Mouse (Mus musculus) telencephalon, adult 2 months (tissue): ENCODE data around the gene Med13l.

ENCODE experiments used
- DNase-seq: peaks from one replicate; pipeline ENCODE4 v3.0.0-alpha.2; 2011; ENCODE audit warnings: low read depth, low spot score

Med13l gene

DNA sequence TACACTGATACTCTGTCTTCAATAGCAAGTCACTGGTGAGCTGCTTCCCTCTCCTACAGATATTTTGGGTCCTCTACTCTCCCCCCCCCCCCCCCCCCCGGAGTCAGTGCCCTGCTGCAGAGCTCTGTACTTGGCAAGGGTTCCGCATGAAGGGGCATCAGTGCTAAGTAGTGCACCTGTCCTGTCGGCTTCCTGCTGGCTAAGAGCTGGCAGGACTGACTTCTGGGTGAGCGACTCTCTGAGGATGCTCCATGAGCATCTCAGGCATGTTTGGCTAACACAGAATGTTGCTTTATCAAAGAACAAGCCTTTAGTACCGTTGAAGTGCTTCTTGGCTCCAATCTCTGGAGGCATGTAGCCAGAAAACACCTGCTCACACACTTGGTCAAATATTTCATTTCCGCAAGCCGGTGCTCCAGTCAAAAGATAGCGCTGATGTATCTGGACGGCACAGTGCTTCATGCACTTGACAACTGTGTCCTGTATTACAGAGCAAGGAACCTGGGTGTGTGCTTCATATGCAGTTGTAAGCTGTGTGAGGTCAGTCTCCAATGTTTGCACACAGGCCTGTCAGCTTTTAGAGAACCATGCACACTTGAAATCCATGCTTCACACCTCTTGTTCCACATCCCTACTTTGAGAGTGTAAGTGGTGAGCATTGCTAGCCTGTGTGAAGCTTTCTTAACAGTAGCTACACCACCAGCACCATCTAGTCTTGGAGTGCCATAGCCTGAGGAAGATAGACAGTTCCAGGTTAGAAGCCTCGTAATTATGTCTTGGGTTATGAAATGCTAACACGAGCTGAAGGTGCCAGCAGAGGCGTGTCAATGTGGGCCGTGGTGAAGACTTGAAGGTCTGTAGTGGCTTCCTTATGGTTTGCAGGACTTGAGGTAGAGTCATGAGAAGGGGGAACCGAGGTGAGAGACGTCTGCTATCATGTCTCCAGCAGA is 128.7 kb downstream of the Med13l start:
- no peak for DNase-seq

DNA sequence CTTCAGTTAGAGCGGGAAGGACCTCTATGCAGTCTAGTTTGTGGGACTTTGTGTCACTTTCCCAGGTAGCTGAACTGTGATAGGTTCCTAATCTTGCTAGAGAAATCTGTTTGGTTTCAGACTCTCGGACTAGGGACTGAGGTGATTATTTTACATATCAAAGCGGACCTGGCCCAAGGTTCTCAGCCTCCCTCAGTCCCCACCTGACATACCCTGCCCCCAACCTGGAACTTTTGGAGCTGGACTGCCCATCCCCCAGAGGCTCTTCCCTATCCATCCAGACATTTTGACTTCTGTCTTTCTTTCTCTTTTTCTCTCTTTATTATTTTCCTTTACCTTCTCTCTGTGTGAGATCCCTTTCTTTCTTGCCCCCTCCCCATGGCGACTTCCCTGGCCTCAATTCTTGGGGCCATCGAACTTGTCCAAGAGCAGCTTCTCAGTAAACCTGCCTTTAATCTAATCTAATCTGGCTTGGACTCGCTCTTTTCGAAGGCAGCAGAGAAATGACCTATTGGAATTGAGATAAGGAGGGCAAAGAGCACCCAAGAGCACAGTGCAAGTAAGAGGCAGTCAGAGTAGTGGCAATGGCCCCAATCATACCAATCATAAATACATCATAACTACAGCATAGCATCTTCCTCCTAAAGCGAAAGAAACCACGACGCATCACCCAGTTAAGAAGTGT is 130.7 kb downstream of the Med13l start:
- DNase-seq, result no peak

DNA sequence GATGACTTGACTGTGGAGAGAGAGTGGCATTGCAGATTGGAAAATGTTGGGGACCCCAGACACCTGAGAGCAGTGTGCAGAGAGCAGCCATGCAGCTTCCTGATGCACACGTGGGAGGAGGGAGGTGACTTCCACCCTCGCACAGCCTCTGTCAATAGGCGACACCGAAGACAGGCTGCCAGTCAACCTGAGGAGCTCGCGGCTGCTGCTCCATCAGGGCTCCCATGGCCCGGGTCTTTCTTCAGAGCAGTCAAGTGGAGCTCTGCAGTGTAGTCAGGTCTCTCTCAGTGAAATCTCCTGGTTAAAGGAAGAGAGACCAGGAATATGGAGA is 131.2 kb downstream of the Med13l start:
- DNase-seq, result no peak

DNA sequence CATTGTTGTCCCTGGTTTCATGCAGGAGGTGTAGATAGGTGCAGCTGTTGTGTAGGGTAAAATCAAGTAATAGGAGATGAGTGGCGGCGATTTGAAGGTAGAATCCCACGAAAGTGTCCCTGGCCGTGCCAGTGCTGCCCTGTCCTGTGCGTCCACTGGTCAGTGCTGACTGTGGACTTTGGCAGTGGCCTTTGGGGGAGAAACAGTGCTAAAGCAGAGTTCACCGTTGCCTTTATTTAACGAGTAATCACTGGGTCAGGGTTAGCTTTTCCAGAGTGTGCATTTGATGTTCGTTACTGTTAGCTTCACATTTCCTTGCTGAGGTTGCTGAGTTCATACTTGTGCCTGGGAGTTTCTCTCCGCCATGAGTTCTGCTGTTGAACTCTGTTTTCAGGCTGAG is 133.5 kb downstream of the Med13l start:
- no peak for DNase-seq

DNA sequence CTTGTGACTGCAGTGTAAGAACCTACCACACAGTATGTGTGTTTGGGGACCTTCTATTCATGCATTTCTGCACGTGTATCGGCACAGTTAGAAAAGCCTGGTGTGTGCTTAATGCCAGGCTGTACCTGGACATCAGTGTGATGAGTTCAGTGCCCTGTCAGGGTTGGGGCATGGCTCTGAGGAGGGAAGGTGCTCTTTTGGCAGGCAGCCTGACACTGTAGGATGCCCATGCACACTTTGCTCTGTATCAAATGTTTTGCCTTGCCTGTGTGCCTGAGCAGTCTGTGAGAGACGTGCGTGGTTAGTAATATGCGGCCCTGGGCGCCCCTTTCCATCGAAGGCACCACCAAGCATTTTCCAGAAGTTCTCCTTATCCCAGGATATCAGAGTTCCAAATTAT is 136.6 kb downstream of the Med13l start:
- DNase-seq, result no peak

DNA sequence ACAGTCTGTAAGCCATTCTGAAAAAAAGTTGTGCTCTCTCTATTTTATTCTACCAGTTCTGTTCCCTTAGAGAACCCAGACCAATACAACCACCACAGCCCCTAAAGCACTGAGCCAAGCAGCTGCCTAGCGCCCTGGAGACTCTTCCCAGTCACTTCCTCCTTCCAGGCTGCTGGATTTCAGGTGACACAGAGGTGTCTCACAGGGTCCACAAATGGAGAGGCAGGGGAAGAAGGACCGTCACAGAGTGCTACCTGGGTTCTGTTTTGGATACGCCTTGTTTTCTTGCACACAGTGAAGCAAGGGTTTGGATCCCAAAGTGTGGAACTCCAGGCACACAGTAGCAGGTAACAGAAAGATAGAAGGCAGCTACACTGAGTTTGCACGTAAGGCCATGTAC is 140.5 kb downstream of the Med13l start:
- DNase-seq, result no peak

DNA sequence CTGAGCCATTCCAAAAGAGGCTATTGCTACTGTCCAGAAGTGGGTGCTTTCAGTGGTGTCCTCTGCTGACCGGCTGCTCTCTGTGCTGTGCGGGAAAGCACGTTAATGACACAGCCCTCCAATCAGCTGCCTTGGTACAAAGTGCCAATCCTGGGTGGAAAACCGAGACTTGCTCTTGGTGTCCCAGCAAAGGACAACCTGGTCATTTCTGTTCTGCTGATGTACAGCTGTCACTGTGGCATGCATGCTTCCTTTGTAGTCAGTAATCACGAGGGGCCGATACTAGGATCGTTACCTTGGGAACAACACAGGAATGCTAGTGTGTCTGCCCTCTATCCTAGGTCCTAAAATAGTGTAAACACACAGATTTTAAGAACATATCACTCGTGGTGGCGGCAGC is 142.2 kb downstream of the Med13l start:
- DNase-seq, result no peak

DNA sequence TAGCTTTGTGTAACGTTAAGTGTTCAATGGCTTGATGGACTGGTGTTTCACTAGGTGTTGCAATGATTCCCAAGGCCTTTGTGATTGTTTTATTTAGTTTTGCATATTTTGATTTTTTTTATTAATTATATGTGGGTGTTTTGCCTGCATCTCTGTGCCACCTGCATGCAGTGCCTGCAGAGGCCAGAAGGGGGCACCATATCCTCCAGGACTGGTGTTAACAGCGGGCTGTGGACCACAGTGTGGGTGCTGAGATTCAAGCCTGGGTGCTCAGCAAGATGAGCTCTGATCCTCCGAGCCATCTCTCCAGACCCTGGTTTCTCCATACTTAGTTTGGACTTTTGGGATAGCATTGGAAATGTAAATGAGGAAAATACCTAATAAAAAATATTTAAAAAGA is 143.7 kb downstream of the Med13l start:
- DNase-seq, result no peak

DNA sequence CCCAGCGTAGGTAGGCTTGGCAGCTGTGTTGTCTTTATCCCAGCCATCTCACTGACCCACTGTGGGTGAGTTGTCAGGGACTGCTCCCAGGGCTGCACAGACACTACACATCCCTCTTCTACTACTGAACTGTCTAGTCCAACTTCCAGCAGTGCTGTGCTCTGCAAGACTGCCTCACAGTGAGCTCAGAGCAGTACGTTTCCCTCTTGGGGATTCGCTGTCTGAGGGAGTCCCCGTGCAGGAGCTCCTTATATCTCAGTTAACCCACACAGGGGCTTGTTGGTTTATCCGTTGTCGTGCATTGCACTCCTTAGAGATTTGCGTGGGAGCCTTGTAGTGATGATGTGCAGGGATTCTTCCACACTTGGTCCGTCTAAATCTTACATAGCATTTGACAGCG is 144.5 kb downstream of the Med13l start:
- no peak for DNase-seq

DNA sequence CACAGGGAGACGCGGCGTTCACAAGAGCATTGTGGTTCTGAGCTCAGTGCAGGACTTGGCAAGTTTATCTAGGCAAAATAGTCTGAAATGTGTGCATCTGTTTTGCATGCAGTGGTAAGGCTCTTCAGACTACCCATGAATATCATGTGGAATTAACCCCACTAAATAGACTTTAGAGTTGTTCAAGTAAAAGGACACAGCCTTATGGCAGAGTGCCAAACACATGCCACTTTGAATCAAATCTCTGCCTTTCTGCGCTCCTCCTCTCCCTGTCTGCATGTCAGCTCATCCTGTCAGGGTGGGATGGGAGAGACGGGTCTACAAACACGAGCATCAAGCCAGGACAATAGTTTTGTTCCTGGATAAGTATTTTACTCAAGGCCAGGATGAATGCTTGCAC is 145.5 kb downstream of the Med13l start:
- DNase-seq, result no peak

DNA sequence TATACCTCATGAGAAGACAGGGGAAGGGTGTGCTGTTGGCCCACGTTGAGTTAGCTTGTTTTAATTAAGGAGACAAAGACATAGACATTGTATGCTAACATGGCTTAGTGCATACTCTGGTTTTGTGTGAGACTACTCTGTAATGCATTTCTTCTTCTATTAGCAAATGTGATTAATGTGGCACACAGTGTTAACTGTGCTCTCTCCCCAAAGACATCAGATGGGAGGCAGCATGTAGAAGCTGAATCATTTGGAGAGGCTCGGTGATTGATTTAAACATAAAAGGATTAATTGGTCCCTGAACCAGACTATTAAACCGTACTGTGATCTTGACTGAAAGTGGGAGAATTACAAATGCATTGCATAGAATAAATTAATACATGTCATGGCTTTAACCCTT is 145.9 kb downstream of the Med13l start:
- DNase-seq, result no peak

DNA sequence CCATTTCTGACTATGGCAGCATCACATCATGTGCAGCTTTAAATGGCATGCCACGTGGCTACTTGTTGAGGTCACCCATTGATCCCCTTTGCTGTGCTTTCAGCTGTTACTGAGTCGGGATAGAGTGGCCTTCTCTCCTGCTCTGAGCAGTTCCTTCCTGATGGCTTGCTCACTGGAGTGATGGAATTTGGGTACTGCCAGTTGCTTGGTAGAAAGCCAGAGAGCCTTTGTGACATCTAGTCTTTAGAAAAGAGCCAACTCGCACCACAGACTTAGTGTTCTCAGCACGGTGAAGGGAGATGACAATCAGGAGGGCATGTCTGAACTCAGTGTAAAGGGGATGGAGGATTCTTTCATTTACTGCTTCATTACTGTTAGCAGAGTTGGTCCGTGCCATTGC is 147.0 kb downstream of the Med13l start:
- DNase-seq, result no peak

DNA sequence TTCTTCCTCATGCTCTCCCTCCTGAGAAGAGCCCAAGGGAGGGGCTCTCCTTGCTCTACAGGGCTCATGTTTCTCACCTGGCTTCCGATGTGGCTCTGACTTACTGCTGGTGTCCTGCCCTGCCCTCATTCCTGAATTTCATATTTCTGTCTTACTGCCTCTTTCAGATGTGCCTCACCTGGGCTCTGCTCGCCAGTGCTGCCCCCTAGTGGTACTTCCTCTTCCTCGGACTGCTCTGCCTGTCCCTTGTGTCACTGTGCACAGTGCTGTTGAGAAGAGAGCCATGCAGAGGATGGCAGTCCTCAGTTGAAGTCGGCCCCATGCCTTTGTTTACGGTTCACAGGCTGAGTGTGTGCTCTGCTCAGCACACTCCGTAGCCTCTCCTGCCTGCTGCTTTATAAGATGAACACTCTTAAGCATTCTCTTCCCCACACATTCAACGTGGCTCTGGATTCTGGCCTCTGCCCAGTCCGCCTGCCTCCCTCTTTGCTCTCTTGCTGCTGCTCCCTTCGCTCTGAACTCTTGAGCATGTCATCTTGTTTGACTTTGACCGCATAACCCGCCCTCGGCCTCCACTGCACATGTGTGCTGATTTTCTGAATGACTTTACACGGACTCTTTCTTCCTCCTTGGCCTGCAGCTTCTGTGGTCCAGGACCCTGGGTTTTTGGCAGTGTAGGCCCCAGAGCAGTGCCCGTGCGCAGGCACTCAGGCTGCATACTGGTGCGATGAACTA is 147.9 kb downstream of the Med13l start:
- DNase-seq, result no peak

DNA sequence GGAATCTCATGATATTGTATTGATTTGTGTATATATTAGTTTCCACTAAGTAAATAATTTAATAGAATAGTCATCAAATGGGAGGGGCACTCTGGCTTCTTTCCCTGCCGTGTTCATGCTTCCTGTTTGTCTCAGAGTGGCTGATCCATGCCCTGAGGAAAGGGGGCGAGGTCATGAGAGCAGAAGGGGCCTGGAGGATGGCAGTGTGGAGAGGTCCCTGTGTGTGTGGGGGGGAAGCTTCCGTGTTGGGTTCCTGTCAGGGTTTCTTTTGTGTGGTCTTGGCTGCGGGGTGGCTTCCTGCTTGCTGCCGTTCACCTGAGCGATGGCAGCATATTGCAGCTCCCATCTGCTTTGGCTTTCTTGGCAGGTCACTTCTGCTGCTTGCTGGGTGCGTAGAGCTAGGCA is 149.4 kb downstream of the Med13l start:
- no peak for DNase-seq

DNA sequence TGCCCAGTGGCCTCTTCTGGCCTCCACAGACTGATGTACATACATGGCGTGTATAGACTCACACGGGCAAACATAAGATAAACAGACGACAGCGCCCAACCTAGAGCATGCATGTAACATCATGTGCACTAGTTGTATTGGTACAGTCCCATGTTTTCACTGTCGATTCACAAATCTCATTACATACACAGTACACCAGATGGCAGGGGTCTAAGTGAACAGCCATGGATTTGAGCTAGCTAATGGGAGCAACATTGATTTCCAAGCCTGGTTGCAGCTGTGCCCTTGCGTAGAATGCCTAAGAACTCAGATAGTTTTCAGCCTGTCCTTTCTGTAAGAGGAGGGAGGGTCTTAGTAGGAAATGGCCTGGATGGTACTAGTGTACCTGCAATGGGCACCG is 155.0 kb downstream of the Med13l start:
- no peak for DNase-seq

DNA sequence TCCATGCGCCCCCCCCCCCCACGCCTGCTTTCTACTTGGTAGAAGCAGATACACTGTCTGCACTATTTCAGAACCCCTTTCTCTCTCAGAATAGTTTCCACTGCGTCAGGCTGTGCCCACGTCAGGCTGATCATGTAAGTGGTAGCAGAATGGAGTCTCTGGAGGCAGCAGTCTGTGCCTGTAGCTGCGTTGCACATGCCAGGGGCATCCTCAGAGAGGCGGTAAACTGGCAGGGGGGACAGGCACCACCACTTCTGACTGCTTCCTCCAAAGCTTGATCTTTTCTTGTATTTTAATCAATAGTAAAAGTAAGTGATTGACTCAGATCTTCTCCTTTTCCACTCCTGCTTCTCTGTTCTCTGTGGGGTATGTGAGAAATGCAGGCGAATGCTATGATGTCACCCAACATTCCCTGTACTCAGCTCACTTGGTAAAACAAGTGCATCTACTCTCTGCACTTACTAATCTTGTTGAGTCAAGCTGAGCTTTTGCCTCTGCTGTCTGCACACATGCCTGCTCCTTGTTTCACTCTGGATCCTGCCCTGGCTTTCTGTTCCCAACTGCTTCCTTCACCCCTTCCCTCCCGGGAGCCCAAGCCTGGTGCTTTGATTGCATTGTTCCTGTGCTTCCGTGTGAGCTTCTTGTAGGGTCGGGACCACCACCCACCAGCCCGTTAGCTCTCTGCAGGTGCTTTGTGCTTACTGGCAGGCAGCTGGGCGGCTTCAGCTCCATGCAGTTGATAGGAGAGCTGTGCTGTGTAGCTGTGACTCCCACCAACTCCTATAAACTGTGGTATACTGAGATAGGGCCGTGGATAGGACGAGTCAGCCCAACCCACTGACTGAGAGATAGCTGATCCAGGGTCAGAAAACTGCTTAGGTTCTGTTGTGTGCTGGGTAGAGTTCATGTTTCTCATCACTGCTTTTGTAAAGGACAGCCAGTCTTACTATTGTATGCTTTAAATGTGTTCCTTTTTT is 156.1 kb downstream of the Med13l start:
- peak; percentile 69 for DNase-seq

DNA sequence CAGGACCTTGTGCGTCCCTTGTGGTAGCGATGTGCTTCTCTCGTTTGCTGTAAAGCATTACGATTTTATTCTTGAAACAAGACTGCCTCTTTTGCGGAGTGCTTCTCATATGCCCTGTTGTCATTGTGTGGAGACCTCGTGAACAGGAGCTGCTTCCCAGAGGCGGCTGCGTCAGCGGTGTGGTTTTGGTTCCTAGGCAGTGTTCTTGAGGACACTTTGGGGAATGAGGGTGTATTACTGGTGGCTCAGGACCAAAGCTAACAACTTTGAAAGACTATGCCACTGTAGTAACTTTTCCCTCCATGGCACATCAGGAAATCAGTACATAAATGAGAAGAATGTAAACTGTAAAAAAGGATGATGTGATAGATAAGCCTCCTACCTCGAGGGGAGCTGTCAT is 157.0 kb downstream of the Med13l start:
- no peak for DNase-seq

DNA sequence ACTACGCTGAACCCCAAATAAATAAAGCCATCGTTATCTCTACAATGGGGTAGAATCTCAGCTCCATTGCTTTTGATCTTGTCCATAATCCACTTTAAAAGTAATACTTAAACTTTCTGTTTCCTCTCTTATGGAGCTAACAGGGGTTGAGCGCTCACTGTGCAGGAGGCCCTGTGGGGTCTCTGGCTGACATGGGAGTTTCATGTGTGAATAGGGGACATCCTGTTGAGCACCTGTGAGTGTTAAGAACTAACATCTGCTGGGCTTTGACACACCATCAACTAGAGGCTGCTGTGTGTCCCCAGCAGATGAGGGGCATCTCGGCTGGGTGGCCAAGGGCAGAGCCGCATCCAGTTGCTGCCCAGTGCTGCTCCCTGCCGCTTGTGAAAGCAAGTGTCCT is 157.6 kb downstream of the Med13l start:
- DNase-seq, result no peak

DNA sequence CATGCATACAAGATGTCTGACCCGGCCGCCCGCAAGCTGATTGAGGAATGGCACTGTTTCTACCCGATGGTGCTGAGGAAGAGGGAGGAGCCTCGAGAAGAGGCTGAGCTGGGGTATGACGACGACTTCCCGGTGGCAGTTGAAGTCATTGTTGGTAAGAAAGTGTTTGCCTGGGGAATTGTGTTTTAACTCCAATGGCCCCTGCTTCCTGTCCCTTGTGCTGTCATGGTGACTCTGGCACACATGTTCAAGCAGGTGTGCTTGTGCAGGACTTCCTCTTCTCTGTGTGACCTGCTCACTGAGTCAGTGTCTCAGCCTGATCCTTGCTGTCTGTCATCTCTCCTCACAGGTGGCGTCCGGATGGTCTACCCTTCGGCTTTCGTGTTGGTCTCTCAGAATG is 160.9 kb downstream of the Med13l start:
- DNase-seq, result no peak

DNA sequence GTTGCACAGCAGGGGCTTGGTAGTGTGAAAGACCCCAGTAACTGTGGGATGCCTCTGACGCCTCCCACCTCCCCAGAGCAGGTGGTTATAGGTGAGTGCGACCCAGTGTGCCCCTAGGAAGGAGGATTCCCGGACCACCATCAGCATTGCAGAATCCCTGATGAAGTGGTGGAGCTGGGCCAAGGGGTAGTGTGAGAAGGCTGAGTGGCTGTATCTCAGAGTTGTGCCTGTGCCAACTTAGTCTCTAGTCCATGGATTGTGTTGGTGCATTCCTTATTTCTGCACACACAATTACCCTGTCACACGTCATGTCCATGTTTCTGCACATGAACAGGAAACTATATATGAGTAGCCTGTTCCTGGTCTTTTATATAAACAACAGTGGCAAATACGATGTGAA is 161.4 kb downstream of the Med13l start:
- no peak for DNase-seq

DNA sequence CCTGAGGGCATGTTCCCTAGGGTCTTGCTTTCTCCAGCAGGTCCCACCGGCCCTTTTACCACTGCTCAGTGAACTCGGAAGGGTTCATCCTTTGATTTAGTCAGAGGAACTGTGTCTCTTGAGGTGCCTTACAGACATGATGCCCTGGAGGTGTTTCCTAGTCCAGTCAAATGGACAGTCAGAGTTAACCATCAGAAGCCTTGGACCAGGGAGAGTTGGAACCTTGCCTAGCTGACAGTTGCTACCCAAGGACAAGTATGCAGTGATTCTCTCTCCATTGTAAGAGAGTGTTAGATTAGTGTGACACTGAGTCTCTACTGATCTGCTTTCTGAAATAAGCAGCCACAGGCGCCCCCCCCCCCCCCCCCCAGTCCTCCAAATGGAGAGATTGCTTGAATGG is 162.0 kb downstream of the Med13l start:
- DNase-seq, result no peak
